Mouse (Mus musculus) brain, embryonic 14.5 days (tissue): ENCODE measurements around the gene Negr1.
"Not testable (repeated sequence)": the region's sequence is repeated elsewhere in the genome, so short reads cannot be mapped to it uniquely, and the experiment has no call there.

Experiments used
- CTCF ChIP-seq: fragments of 200-500 bp; IDR thresholded peaks from 2 replicates; pipeline ENCODE4 v1.5.1; 2012; ENCODE audit warnings: inconsistent platforms, mild to moderate bottlenecking, moderate library complexity, borderline replicate concordance; ENCODE audit not compliant: insufficient read depth, insufficient read length; ENCODE audit errors: extremely low read depth
- POLR2A ChIP-seq: fragments of 200-500 bp; IDR thresholded peaks from 2 replicates; pipeline ENCODE4 v1.6.1; 2012; ENCODE audit warnings: mild to moderate bottlenecking, inconsistent platforms, borderline replicate concordance; ENCODE audit not compliant: poor library complexity, insufficient read depth, insufficient read length, severe bottlenecking; ENCODE audit errors: extremely low read depth

DNA sequence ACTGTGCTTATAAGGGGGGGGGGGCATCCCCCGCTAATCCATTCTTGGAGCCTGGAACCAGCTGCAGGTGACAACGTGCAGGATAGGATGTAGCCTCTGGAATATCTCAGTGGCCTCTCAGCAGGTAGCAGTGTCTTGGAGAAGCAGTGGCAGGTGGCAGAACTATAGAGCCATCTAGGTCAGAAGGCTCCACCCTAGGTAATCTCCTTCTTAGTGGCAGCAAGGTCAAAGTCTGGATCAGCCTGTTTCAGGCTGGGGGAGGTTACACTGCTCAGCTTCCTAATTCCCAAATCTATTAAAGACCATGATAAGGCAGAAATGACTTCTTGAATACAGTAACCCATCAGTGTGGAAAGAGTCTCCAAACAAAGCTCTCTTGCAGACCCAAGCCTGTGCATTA is 502.8 kb downstream of the Negr1 start:
- not testable (repeated sequence) for TF ChIP-seq CTCF, POLR2A
